Mouse (Mus musculus) testis, postnatal 14 days (tissue): Measurements from ENCODE around the gene Slc22a1.

Experiments used
- DNase-seq: peaks from one replicate; pipeline ENCODE4 v3.0.0; 2021; ENCODE audit warnings: low spot score

Slc22a1 gene

DNA sequence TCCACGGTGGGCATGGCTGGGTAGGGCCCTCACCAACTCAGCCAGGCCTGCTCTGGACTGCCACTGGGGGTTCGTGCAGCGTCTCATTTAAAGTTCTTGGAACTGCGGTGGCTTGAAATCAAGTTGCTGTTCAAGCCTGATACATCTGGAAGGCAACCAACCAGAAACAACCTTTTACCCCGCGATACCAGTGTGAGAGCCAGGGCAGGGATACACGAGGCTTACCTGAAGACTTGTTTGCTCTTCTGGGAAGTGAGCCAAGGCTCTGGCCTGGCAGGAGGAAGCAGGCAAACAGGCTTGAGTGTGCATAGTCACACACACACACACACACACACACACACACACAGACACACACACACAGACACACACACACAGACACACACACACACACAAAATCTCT, at the start of gene Slc22a1:
Gene Slc22a1, minus strand, starts transcription at position 184 of the 400 bp plus-strand sequence.
- DNase-seq = no peak

DNA sequence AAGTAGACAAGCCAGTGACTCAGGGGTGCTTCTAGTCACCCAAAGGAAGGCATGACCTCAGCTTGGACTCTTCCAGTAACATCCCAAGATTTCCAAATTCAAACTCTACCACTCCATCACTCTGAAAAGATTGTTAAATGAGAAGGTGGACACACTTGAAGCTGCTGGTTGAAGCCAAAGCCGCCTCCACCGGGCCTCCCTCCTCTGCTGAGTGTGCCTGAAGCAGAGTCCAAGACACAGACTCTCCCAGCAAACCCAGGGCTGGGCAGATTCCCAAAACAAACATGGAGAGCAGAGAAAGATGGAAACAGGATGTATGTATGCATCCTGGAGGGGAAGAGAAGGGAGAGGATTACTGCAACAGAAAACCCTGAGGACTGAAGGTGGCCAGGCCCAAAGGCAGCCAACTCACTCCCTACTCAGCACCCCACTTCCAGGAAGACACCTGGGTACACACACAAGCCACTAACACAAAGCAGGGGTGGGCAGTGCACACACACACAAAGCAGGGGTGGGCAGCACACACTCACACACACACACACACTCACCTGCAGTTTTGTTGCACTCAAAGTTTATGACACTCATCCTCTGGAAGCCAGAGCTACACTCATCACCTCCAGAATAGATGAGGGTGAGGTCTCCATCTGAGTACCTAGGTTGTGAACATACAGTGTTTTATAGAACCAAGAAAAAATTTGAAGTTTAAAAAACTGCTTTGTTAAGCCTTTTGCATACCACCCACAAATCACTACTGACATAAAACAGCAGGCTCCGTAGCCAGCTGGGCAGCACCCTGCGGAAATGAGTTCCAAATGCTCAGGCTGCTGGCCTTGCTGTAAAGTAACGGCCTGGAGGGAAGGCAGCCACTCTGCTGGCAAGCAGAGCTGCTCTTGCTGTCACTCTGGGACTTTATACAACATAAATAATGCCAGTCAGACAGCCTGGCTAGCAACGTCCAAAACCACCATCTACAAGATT, 49.4 kb upstream of the Slc22a1 start:
- no peak for DNase-seq

DNA sequence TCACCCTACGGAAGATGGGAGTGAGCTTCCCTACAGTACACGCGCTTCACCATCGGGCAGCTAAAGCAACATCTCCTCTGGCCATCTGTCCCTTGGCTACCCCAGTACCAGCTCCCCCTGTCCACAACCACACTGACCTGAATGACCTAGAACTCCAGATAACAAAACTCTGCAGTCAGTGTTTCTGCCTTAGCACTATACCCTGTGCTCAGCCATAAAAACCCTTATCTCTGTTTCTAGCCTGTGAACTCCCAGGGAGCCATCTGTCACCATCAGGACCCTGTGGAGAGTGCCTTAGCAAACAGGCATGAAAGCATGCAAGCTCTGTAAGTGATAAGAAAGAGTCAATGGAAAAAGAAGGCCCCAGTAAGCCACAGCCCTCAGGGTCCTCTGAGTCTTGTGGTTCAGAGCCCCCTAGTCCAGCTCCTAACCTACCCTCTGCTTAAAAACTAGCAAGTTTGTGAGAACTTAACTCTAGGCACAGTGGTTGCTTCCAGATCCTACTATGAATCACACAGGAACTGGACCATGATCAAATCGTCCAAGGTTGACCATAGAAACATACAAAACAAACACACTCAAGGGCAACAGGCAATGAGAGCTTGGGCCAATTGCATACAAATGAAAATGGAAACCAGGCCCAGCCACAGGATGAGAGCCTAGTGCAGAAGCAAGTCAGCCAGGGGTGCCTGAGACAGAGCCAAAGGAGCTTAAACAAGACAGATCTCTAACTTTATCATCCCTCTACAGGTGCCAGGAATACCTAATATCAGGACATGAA, 48.5 kb upstream of the Slc22a1 start:
- DNase-seq = no peak

DNA sequence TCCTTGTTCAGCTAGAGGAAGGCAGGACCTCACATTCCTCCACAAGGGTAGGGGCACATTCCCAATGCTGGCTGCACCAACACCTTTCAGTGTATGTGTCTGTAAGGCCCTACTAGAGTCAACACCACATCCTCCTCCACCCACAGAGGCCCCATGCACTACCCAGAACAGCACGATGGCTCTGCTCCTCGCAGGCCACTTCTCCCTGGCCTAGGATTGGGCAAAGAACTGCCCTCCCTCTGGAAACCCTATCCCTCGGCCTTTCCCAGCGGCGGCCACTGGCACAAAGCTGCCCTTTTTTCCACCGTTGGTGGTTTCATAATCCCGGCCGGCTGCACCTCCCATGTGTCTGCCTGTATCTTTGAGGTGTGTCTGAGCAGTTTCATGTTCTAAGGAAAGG, 47.0 kb upstream of the Slc22a1 start:
- DNase-seq = no peak

DNA sequence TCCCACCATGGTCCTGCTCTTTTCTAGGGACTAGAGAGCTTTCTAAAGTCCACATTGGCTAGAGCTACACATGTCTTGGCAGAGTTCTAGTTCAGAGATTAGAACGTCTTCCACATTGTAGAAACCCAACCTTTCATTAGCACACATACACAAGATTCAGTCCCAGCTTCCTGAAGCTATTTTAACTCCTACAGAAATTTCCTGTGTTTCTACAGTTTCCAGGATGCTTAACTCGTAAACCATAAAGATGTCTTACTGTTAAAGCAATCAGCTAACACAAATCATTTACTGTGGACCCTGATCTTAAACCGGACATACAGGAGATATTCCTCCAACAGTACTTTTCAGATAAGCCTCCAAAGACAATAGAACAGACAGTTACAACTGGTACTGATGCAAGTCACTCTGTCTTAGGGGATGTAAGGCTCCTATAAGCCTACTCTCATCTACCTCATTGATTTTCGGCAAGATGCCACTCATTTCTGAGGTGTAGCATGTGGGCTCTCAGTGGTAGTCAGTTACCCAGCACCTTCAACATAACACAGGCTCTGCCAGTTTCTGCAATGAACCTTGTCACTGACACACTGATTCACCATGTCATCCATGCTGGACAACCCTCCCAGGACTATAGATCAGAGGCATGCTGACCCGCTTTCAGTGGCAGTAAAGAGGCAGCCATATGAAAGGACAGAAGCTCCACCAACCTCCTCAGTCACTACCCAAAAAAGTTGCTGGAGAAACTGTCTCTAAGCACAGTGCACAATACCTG, 45.7 kb upstream of the Slc22a1 start:
- no peak for DNase-seq

DNA sequence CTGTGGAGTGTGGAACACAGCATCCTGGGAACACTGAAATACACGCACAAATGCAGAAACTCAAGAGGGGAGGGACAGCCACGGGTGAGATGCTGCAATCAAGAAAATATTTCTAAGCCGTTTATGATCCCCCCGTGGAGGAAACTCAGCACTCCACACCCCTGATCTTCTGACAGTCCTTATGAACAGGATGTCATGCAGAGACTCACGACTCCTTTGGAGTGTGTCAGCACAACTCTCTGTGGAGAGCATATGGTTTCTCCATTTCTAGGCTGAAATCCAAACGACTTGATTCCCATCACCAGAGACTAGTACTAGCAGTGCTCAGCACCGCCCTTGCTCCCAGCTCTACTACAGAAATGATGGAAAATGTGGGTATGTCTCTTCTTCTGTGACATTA, 42.6 kb upstream of the Slc22a1 start:
- no peak for DNase-seq

DNA sequence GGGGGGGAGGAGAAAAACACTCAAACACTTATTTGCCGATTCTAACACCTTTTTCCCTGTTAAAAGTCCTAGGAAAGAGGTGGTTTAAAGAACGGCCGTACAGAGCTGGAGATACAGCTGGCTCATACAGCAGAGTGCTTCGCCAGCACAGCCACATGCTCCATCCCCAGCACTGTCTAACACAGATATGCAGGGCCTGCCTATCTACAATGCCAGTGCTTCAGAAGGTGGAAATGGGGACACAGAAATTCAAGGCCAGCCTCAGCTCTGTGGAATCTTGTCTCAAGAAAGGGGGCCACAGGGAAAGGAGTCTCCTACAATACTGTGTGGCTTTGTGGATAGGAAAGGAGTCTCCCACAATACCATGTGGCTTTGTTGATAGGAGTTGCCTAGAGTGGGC, 41.8 kb upstream of the Slc22a1 start:
- no peak for DNase-seq

DNA sequence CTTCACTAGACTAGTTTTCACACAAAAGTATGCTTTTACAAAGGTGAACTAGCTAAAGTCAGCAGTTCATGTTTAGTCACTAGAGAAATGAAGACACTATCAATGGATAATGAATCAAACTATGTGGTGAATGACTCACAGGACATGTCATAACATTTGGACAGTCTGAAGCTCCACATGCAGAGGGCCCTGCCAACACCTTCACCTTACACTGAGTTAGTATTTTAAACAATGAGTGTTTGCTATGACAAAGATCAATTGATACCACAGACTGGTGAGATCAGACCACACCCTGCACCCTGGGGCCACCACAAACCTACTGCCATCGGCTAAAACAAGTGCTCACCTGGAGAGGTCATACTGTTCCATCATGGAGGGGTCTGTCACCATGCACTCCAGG, 39.4 kb upstream of the Slc22a1 start:
- DNase-seq = no peak

DNA sequence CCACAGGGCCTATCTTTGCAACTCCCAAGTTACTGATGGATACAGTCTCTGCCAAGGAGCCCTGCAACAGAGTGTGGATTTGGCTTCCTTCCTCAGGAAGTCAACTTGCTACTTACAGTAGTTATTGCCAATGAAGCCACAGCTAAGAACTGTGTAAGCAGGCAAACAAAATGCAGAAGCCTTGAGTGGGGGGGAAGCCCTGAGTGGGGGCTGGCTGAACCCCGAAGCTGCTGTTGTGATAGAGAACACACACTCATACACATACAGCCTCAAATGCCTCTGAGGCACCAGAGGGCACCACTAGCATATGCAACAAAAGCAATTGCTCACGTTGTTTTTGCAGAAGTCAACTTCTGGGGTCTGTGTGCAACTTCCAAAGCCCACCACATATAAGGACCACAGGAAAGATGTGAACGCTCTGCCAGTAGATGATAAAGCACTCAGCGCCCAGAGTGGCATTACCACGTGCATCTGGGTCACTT, 38.5 kb upstream of the Slc22a1 start:
- no peak for DNase-seq

DNA sequence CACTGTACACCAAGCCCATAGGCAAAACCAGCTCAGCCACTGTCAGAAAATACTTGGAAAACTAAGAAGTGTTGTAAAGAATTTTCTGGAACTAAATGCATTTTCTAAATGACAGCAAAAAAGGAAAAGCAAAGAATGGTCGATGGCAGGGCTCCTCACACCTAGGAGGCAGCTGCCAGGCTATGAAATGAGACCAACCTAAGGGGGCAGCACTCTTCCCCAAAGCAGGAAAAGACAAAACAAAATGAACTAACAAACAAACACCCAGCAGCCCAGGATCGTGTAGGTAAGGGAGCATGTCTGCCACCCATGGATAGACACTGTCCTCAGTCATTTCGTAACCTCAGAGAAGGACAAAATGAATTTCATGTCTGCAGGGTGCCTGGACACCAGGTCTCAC, 37.4 kb upstream of the Slc22a1 start:
- no peak for DNase-seq

DNA sequence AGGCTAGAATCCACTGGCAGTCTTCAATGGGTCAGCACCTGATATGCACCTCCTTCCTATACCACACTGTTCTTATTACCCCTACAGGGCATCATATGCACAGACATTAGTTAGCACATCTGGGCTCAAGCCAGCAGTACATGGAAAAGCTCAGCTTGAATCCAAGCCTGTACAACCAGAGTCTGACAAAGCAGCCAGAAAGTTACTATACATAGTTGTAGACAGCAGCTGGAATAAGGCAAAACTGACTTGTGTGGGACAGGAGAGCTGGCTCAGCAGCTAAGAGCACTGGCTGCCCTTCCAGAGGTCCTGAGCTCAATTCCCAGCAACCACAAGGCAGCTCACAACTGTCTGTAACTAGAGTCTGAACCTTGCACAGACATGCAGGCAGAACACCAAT, 36.6 kb upstream of the Slc22a1 start:
- DNase-seq = no peak

DNA sequence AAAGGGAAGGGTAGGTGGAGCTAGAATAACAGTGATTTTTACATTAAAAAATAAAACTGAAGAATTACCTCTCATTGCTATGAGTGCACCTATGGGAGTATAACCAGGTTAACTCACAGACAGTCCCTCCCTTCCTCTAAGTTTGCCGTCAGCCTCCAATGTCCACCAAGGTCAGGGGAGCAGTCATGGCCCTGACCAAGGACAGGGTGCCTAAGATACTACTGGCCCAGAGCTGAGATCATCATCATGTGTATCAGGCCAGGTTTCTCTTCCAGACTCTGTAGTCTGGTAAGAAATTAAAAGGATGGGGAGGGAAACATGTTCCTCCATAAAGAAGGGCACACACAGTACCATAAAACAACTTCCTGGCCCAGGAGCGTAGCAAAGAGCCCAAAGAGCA, 35.3 kb upstream of the Slc22a1 start:
- DNase-seq = no peak

DNA sequence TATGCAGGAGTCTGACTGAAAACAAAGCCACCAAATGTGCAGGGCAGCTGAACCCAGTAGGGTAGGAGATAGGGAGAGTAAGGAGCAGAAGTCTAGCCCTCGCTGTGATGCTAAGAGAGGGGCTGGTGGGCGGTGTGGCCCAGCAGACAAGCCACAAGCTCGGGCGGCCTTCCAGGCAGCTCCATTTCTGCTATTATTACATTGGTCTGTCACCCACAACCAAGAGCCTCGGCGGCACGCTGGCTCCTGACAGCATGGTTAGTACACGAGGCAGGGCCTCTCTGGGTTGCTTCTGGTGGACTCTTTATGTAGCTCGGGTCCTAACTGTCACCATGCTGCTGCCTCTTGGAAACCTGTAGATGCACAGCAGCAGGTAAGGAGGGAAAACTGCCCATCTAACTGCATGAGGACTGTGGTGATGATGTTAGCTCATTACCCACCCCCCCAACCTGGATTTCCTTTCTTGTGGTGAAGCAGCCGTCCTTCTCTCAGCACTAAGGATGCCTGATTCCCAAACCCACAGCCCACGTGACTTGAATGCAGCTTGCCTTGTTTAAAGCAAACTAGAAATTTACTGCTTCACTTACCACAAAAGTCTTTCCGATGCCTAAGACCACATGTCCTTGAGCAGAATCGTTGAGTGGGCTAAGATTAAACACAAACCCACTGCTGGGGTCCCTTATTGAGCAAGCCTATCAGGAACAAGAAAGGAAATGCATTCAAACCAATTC, 34.6 kb upstream of the Slc22a1 start:
- DNase-seq = no peak

DNA sequence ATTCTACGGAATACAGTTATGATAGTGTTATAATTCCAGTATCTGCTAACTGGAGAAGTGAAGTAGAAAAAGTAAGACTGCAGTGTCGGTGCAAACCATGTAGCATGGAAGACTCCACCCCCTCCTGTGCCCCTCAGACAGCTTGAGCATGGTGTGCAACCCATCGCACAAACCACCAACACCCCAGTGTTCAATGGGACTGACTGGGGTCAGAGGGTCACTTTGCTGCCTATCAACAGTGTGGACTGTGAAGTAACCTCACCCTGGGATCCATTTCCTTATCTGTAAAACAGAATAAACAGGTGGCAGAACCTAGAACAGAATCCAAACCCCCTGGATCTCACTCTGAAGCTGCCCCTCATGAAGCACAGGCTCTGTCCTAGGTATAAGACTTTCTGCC, 32.8 kb upstream of the Slc22a1 start:
- DNase-seq = no peak

DNA sequence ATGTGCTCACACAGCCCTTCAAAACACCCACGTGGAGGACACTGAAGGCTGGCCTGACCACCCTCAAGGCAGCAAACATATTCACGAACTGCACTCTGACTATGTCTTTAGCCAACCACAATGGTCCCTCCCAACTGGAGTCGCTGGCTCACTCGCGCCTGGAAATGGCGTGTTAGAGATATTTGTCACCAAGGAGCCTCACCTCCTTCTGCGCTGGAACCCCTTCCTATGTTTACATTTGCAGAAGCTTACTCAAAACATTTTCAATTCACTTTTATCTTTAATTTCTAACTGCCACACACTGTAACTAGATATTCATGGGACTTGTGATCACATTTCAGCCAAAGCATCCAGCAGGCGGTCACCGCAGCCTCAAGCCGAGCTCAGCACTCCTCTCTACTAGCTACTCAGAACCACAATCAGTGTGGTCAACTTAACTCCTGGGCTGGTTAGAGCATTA, 31.0 kb upstream of the Slc22a1 start:
- no peak for DNase-seq

DNA sequence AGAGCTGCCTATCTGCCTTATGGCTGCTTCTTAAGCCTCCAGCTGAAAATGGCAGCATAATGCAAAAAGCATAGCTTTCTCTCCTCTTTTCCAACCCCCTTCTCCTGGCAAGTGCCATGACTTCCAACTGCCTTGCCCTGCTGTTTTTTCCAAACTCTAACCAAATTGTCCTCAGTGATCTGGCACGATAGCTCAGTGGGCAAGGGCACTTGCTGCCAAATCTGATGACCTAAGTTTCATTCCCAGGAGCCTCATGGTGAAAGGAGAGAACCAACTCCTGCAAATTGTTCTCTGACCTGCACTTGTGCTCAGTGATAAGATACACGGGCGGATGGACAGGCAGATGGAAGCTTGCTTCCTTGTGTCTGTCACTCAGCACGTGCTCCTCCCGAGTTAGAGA, 27.3 kb upstream of the Slc22a1 start:
- no peak for DNase-seq

DNA sequence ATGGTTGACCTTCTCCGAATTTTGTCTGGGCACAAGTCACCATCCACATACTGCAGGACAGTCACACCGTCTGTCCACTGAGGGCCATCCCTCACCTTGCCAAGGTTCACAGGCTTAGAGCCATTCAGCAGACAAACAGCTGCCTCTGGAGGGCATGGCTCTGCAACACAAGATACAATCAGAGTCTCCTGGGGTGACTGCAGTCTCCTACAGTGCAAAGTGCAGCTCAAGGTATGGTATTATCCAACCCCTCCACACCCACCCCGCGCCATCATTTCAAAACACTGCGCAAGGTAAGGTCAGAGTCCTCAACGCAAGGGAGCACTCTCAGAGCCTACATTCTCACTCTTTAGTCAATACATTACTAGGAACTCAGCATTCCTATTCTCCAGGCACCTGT, 24.7 kb upstream of the Slc22a1 start:
- no peak for DNase-seq

DNA sequence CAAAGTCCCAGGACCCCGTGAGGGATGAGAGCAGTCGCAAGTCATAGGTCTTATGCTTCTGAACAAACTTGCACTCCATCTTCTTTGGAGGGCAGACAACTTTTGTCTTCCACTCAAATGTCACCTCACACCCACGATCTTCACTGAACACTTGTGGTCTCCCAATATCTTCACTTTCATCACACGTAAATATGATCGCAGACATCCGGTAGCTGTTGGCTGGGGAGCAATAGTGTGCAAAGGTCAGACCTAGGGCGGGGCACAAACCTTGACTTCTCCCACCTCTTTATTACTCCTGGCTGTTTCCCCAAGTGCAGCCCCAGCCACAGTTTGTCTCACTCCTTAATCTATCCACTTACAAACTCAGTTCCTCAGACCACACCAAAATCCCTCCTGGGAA, 16.3 kb upstream of the Slc22a1 start:
- no peak for DNase-seq

DNA sequence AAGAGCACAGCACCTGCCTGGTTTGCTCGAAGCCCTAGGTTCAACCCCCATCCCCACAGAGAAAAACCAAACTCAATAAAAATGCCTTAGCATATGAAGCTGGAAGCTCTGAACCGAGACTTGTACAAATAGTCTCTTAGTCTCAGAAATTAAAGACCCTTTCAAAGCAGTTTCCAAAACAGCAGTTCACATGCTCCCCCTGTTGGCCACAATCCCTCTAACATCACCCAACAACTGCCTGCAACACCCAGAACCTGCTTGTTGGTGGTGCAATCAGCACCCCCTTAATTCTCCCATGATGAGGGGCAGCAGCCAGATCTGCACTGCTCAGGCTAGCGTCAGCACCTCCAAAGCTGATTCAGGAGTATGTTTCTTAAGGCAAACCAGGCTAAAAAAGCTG, 13.9 kb upstream of the Slc22a1 start:
- DNase-seq = no peak

DNA sequence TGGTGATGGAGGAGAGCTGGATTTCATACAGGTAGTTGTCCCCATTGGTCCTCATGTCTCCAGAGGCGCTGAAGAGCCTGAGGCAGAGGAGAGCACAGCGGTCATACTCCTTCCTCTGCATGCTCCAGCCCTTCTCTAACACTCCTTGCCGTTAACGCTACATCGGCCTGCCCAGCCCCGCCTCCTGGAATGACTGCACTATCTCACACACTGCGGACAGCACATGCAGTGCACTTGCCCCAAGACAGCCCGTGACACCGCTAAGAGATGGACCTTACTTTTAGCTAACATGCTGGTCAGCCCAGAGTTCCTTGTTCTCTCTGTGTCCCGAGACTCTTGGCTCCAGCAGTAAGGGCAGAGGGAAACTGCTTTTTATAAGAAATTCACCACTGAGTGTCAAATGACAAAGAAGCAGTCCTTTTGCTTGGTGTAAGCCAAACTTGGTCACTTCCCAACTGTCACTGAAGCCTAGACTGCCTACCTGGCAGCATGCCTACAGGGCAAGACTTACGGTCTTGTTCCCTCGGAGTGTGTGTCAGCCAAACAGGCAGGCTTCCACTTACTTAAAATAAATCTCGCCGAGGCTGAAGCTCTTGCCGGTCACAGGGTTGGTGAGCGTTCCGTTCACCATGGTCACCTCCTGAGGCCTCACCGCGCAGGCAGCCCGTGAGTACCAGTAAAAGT, 12.9 kb upstream of the Slc22a1 start:
- DNase-seq = no peak
